Mouse (Mus musculus) brain, embryonic 14.5 days (tissue): ENCODE measurements around the gene AU040320. TPM values are rescaled to one million over a fixed set of nuclear protein-coding genes. Genes with fewer than 3 reads are reported as not detected.

Experiments used
- DNase-seq: peaks from one replicate; pipeline ENCODE4 v3.0.0-alpha.2; 2011; ENCODE audit warnings: low read depth
- CTCF ChIP-seq: fragments of 200-500 bp; IDR thresholded peaks from 2 replicates; pipeline ENCODE4 v1.5.1; 2012; ENCODE audit warnings: inconsistent platforms, mild to moderate bottlenecking, moderate library complexity, borderline replicate concordance; ENCODE audit not compliant: insufficient read depth, insufficient read length; ENCODE audit errors: extremely low read depth
- POLR2A ChIP-seq: fragments of 200-500 bp; IDR thresholded peaks from 2 replicates; pipeline ENCODE4 v1.6.1; 2012; ENCODE audit warnings: mild to moderate bottlenecking, inconsistent platforms, borderline replicate concordance; ENCODE audit not compliant: poor library complexity, insufficient read depth, insufficient read length, severe bottlenecking; ENCODE audit errors: extremely low read depth
- polyA plus RNA-seq: library from polyadenylated mRNA; depleted of rRNA; stranded (reverse); fragments of >200 nt; gene quantifications from 2 replicates; pipeline ENCODE4 v1.2.3, GENCODE M21; 2012

AU040320 gene
- polyA plus RNA-seq, 1 experiment, result 52.4 TPM

DNA sequence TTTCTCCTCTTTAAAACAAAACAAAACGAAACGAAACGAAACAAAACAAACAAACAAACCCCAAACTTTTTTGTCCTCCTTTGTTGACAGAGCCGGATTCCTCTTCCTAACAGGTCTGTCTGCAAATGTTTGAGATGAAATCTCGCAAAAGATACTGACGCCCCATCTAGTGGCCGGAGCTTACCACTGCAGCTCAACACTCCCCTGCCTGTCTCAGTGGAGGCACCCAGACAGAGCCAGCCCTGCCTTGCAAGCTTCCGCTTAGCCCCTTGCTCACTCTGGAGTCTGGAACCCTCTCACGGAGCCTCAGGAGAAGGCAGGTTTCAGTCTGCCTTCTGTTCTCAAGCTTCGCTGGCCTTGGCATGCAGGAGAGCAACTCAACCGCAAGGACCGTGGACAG, 11.9 kb upstream of the AU040320 start:
- peak; percentile 88 for DNase-seq
- TF ChIP-seq POLR2A, result no peak
- TF ChIP-seq CTCF, result peak; percentile 90

DNA sequence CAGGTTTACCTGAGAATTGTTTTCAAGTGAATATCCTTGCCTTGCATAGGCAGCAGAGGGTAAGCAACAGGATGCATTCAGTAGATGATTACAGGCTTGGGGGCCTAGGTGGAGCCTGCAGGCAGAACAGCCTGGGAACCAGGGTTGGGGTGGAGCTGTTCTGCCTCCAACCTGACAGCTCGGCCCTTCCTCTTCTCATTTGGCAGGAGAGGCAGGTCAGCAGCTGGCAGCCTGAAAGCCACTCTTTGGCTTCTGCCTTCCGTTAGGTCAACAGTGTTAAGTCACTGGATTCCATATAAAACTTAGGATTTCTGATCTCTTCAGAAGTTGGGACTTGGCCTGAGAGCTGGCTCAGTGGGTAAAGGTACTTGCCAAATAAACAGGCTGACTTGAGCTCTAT, 10.4 kb upstream of the AU040320 start:
- no peak for TF ChIP-seq POLR2A
- TF ChIP-seq CTCF, result no peak
- DNase-seq, result no peak

DNA sequence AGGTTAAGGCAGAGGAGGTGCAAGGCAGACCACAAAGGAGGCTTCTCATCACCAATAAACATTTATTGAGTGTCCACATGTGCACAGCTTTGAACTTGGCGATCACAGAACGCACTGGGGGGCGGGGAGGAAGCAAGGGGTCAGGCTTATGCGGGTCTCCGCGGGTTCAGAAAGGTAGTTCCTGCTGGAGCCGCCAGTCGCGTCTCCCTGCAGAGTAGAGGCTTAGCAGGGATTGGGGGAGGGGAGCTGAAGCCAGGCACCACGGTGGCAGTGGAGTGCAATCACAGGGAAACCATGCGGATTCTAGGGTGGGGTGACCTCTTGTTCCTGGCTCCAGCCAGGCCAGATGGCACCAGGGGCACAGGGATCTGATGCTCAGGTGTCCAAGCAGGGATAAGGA, 9.6 kb upstream of the AU040320 start:
- TF ChIP-seq POLR2A (no peak), CTCF (no peak)
- no peak for DNase-seq

DNA sequence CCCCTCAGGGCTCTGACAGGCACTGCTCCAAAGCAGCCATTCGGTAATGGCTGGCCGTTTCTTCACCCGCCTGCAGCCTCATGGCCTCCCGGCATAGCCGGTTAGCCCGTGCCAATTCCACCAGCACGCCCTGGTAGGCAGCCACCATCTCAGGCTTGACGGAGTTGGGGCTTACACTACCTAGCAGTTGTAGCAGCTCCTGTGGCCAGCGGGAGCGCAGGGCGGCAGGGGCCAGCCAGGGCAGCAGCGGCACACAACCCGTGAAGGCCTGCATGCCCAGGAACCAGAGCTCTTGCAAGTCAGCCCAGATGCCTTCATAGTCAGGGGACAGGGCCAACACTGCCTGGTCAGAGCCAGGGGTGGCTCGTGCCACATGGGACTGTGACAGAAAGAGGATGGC, 8.5 kb upstream of the AU040320 start:
- no peak for DNase-seq
- TF ChIP-seq POLR2A, result no peak
- no peak for TF ChIP-seq CTCF

DNA sequence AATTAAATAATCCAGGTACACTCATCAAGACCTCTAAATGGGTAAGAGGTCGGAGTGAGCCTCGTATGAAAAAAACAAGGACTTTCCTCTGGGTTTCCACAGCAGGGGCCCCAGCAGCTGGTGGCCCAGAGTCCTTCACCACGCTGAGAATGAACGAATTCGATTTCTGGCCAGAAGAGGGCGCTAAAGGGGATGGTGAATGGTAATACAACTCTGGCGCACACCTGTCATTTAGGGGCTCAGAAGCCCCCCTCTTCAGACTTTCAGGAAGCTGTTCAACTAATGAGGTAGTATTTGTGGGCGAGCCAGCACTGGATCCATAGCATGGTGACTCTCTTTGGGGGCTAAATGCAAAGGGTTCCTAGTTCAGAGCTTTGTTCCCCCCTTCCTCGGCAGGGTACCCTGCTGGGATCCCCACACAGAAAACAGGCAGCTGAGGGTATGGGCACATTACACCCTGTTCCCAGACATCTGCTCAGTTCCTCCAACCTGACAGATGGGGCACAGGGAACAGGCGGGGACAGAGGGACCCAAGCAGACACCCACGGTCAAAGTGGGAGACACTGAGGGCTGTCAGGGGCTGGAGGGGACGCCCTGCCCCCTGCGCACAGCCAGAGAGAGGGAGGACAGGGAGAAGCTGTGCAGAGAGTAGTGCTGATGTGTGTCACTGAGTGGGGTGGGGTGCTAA, 7.7 kb upstream of the AU040320 start:
- TF ChIP-seq CTCF, result peak; percentile 75
- TF ChIP-seq POLR2A, result no peak
- DNase-seq, result peak; percentile 64

DNA sequence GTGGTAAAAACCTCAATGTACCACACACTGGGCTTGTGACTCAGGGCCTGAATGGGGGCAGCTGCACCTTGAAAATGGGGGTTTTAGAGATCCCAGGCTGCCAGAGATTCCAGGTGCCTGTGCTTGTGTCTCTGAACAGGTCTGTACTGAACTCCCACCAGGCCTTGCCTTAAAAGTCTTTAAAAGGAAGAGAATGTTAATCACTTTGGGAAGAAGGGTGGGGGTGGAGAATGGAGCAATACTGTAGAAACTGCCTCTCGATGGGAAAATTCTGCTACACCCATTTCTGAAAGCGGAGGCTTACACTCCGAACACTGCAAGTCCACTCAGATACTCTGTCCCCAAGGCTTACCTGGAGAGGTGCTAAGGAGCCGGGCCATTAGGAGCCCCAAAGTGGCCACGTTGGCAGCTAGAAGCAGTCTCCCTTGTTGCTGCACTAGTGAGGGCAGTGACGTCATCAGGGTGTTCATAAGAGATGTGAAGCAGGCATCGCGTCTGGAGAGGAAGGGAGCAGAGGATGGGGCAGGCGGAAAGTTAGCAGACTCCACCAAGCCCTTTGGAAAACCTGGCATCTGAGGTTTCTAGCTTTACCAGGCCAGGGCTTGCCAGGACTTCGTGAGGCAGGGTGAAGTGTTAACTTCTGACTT, 7.0 kb upstream of the AU040320 start:
- no peak for DNase-seq
- TF ChIP-seq CTCF, result no peak
- no peak for TF ChIP-seq POLR2A

DNA sequence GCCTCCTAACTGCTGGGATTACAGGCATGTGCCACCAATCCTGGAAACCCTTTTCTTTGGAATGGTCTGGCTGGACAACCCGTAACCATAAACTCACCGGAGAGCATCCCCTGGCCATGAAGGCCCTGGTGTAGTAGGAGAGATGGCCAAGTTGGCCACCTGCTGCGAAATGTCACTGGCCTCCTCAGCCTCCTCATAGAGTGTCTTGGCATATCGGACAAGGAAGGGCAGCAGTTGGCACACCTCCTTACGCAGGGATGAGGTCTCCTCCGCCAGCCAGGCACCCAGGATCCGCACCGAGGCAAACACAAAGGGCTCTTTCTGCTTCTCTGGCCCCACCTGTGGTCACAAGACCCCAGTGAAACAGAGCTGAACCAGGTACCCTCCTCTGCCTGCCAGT, 5.0 kb upstream of the AU040320 start:
- TF ChIP-seq POLR2A (no peak), CTCF (no peak)
- no peak for DNase-seq

DNA sequence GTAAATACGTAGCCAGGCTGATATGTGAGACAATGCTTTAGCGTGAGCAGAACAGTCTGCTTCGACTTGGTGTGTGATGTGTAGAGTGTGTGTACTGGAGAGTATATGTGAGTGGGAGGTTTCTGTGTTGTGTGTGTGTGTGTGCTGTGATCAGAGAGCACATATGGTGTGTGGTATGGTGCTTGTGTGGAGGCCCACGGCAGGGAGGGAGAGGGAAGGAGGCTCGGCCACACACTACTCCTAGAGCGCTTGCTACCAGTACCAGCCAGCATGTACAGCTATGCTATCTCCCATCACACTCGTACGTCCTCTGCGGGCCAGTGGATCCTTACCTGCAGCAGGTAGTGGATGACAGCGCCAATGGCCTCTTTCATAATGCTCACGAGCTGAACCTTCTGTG, 3.8 kb upstream of the AU040320 start:
- TF ChIP-seq CTCF (no peak), POLR2A (no peak)

DNA sequence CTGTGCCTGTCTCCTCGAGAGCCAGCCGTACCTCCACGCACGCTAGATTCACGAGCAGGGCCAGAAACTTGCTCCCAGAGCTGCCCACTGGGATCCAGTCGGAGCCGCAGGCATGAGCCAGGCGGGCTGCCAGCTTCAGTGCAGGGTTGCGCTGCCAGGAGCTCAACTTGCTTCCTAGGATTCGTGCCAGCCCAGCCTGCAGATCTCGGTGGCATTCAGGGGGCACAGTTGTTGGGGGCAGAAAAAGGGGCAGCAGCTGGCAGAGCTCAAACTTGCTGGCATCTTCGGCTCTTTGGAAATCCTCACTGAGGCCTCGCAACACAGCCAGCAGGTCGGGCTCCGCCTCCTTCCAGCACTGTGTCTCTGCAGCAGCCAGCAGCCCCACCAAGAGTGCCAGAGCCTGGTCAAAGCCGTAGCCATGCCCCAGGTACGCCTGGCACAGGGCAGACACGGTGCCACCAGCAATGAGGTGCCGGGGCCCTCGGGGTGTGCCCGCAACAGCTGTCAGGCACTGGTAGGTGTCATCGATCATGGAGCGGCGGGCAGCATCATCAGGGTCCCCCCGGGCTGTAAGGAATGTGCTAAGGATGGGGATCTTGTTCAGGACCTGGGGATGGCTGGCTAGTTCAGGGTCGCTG, 3.2 kb upstream of the AU040320 start:
- DNase-seq, result peak; percentile 93
- no peak for TF ChIP-seq CTCF
- no peak for TF ChIP-seq POLR2A

More for the DNA sequence above, 3.8 kb upstream of the AU040320 start:
- no peak for DNase-seq

DNA sequence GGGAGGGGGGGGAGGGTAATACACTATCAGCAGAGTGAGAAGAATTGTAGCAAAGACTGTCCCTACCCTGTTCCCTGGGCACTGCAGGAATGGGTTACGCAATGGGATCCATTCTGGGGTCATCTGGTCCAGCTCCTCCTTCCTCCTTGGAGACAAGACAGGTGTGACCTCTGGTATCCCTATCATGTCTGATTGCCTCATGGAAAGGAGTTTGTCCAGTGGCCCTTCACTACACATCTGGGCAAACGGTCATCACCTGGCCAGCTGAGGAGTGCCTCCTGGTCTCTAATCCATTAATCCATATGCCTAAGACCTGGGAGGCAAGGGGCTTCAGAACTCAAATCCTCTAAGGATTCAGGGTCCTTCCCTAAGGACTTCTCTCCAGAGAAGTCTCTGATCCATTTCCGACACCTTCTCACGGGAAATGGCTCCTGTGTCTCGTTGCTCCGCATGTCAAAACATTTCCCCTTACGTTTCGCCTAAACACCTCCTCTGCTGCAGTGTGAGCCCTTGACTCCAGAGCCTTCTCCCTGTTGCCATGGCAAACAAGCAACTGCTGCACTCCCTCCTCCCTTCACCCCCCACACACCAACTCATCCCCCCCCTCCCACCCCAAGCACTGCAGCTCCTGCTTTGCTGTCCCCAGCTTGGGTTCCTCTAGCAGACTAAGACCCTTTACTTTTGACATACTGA, 2.3 kb upstream of the AU040320 start:
- DNase-seq, result no peak
- TF ChIP-seq CTCF, result no peak
- no peak for TF ChIP-seq POLR2A

DNA sequence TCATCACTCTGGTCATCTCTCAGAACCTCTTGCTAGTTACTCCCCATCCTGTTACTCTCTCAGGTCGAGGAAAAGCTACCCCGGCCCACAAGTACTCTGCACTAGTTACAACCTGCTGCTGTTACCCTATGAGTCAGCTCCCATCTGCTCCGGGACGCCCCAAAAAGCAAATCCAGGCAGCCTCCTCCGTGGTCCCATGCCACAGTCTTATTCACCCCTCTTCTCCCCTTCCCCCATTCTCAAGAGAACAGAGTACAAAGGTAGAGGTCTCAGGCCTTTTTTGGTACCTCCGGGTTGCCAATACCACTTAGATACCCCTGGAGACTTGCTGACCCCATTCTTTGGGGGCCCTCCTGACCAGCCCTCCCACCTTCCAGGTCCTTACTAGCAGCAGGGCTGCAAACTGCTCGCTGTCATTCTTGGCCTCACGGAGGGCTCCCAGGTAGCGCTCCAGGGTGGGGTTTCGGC, 1.8 kb upstream of the AU040320 start:
- DNase-seq, result no peak
- no peak for TF ChIP-seq POLR2A
- no peak for TF ChIP-seq CTCF
